Mouse (Mus musculus): Measurements from ENCODE around the gene Ddr1. TPM values are rescaled to one million over a fixed set of nuclear protein-coding genes. Genes with fewer than 3 reads are reported as not detected.

Ddr1 gene
- total RNA-seq, 1 experiment from 2014 or later, result 0.67 TPM

DNA sequence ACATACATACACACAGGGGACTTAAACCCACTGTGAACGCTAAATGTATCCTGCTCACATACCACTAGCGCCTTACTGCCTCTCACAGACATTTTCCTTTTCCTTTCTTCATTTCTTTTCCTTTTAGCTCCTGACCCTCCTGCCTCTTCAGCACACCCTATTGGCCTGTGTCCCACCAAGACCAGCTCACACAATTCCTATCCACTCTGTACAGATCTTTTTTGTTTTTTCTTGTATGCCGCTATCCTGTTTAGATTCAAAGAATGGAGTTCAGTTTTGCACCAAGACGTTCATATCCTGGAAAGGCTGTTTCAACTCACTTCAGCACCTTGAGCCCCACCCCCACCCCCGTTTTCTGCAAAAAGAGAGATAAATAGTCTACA, 5.9 kb downstream of the Ddr1 start:
- no peak for ATAC-seq (replicated peaks; ENCODE audit: insufficient number of reproducible peaks, low FRiP score, low TSS enrichment, poor library complexity, severe bottlenecking)

DNA sequence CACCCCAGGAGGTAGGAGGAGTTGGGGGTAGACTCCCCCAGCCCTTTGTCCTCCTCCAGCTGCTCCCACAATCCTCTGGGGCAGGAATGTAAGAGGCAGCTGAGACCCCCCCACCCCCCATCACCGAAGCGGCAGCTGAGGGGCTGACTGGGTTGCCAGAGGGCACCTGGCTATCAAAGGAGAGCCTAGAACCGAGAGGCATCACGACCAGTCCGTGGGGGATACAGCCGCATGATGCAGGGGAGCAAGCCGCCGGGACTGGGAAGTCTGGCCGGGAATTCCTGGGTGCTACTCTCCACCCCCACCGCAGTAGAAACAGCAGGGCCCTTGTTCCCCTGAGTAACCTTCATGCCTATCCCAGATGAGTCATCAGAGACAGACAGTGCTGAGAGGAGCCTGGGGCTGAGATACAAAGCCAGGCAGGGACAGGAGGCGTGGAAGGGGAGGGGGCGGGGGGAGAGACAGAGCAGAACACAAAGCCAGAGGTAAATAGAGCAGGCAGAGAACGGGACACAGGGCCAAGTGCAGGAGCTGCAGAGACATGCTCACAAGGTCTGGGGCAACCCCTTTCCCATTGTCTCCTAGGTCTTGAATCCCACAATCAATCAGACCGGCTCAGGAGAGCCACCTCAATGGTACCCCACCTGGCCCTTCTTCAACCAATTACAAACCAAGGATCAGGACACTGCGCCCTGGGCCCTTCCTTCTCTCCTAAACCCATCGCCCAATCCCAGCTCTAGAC, 6.5 kb downstream of the Ddr1 start:
- no peak for ATAC-seq (replicated peaks; ENCODE audit: insufficient number of reproducible peaks, low FRiP score, low TSS enrichment, poor library complexity, severe bottlenecking)

DNA sequence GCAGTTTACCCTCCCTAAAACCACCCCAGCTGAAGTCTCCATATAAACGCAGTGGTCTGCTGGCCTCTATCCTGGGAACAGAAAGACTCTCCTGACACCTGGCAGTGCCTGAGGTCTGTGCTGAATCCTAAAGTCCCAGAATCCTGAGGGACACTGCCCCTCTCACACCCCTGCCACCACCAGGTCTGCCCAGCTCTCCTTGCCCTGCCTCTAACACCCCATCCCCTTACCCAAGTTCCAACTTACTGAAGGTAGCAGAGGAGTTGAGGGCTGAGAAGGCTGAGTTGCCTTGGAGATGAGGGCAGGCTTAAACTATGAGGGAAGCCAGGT, 7.0 kb downstream of the Ddr1 start:
- ATAC-seq (replicated peaks; ENCODE audit: insufficient number of reproducible peaks, low FRiP score, low TSS enrichment, poor library complexity, severe bottlenecking), result no peak

DNA sequence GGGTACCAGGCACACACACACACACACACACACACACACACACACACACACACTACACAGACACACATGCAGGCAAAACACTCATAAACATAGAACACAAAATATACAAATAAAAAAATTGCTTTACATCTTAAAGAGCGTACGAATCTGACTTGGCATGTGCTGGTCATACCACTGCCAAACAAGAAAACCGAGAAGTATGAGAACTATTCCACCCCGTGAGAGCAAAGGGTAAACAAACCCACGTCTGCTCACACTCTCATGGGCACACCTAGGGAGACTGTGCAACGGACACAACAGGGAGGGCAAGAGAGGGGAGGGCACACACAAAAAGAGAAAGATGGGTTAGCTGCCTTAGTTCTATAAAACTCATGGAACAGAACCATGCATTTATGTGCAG, 7.7 kb downstream of the Ddr1 start:
- ATAC-seq (replicated peaks; ENCODE audit: insufficient number of reproducible peaks, low FRiP score, low TSS enrichment, poor library complexity, severe bottlenecking), result no peak

DNA sequence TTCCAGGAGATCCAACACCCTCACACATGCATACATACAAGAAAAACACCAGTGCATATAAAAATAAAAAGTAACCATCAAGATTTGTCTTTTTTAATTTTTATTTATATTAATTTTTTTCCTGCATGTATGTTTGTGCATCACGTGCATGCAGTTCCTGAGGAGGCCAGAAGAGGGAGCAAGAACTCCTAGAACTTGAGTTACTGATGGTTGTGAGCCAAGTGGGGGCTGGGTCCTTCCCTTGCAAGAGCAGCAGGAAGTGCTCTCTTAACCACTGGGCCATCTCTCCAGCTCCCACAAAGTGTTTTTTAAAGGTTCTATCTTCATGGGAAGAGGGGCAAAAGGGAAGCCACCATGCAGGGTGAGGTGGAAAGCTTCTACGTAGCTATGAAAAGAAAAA, 9.1 kb downstream of the Ddr1 start:
- no peak for ATAC-seq (replicated peaks; ENCODE audit: insufficient number of reproducible peaks, low FRiP score, low TSS enrichment, poor library complexity, severe bottlenecking)

DNA sequence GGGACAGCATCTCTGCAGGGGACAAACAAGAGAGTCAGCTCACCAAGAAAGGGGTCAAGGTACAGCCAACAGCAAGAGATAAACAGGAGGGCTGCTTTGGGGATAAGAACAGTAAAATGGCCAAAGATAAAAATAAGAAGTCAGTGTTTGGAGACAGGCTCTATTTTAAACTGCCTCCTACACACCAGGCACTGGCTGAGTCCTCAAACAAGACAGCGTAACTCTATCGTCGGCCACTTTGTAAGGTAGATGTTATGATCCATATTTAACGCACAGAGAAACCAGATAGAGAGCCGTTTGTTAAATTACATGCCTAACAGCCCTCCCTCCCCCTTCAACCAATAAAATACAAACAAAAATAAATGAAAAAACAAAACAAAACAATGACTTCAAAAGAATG, 10.5 kb downstream of the Ddr1 start:
- ATAC-seq (replicated peaks; ENCODE audit: insufficient number of reproducible peaks, low FRiP score, low TSS enrichment, poor library complexity, severe bottlenecking), result no peak

DNA sequence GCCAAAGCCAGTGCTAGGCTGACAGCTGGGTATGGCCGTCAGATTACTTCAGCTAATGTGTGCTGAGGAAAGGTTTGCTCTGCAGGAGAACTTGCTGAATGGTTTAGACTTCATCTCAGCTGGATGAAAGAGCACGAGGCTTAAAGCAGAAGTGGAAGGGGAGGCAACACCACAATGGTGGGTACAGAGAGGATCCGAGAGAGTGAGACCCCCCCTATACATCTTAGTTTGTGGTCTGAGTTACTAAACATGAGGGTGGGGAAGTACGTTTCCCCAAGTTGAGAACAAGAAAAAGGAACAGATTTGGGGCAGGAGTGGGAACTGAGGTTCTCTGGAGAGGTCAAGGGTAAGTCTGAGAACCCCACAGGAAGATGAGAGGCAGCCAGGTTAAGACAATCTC, 12.1 kb downstream of the Ddr1 start:
- ATAC-seq (replicated peaks; ENCODE audit: insufficient number of reproducible peaks, low FRiP score, low TSS enrichment, poor library complexity, severe bottlenecking), result peak; percentile 49; the same call in 1 of the 2 replicates

DNA sequence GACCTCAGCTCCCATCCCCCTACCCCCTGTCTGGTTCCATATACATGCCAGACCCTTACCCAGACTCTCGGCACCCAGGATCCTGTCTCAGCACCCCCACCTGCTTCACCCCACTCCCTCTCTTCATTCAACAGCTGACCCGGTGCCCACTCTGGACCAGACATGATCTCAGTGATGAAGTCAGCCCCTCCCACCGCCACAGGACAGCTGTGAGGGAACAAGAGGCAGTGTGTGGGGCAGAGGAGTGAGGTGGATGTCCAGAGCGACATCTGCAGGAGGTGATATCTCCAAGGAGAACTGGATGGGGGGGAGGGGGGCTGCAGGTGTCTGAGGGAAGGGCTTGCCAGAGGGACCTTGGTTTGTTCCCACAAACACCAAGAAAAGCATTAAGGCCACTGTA, 12.6 kb downstream of the Ddr1 start:
- ATAC-seq (replicated peaks; ENCODE audit: insufficient number of reproducible peaks, low FRiP score, low TSS enrichment, poor library complexity, severe bottlenecking), result no peak

DNA sequence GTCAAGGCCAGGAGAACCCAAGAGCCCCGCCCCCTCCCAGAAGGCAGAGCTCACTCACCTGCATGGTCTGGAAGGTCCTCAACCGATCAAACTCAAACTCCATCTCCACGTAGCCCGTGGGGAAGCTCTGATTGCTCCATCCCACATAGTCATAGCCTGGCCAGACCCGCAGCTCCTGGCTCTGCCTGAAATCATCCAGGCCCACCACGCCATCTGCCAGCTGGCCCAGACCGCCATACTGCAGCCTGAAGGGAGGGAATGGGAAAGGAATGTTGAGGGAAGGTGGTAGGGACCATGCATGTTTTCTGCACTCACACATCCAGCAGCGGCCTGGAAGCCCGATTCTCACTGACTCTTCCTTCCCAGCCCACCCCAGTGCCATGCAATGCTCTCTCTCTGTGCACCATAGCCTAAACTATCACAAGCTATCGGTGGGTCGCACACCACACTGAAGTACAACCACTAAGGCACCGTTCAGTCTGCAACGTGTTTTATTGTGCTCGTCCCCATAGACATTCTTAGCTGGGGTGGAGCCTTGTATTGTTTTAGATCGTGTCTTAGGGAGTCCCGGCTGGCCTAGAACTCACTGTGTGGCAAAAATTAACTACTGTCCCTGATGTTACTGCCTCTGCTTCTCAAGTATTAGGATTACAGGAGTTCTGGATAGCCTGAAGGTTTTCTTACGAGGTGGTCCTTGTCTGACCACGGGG, 14.3 kb downstream of the Ddr1 start:
- no peak for ATAC-seq (replicated peaks; ENCODE audit: insufficient number of reproducible peaks, low FRiP score, low TSS enrichment, poor library complexity, severe bottlenecking)

DNA sequence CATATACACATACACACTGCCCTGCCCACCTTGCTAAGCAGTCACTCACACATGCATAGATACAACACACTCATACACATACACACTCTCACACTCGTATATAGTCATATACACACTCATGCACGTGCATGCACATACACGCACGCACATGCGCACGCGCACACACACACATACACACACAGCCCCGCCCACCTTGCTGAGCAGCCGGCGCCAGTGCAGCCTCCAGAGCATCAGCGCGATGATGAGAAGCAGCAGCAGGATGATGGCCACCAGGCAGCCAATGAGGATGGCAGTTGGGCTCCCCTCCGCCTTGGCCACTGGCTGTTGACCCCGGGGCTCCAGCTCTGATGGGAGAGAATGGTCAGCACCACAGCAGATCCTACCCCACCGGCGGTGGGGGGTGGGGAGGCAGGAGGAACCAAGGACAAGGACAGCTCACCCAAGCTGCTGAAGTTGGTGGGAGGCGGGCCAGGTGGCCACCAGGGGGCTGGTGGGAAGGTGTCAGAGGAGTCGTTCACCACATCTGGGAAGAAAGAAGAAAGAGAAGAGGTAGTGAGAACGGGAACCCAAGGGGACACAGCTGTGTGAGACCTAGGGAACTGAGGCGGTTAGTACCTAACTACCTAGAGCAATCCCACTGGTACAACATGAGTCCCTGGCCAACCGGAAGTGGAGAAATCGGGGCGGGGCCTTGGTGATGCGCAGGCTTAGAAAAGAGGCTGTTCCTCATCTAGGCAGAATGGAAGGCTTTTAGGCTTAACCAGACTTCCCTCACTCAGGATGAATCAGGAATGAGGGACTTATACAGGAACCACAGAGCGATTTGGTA, 15.9 kb downstream of the Ddr1 start:
- no peak for ATAC-seq (replicated peaks; ENCODE audit: insufficient number of reproducible peaks, low FRiP score, low TSS enrichment, poor library complexity, severe bottlenecking)

DNA sequence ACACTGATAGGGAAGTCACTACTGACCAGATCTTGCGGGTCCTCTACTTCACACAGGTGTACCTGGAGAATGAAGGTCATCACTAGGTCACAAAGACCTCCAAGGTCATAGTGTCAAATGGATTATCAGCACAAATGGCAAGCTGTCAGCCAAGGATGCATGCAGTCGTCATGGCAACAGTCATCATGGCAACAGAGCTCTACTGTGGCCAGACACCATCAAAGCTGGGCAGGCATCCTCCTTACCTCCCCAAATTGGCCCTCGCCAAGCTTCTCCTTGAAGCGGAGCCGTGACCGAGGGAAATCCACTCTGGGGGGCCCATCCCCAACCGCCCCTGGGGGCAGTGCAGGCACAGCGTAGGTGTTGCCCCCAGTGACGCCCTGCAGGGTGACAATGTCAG, 19.4 kb downstream of the Ddr1 start:
- no peak for ATAC-seq (replicated peaks; ENCODE audit: insufficient number of reproducible peaks, low FRiP score, low TSS enrichment, poor library complexity, severe bottlenecking)

DNA sequence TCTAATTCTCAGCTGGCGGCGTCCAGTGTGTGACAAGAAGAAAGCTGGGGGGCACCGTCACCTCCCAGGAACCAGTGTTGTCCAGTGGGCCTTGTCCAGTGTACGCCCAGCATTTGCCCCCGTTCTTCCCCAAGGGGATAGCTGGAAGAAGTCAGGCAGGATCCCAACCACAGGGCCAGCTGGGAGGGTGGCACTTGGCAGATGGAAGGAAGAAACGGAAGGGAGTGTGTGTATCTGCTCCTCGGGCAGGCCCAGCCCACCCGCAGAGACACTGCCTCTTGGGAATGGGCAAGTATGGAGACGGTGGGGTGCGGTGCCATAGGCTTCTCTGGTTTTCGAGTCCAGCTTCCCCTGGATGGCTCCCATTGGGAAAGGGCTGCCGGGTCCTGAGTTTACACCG, 22.4 kb downstream of the Ddr1 start:
- ATAC-seq (replicated peaks; ENCODE audit: insufficient number of reproducible peaks, low FRiP score, low TSS enrichment, poor library complexity, severe bottlenecking), result no peak

DNA sequence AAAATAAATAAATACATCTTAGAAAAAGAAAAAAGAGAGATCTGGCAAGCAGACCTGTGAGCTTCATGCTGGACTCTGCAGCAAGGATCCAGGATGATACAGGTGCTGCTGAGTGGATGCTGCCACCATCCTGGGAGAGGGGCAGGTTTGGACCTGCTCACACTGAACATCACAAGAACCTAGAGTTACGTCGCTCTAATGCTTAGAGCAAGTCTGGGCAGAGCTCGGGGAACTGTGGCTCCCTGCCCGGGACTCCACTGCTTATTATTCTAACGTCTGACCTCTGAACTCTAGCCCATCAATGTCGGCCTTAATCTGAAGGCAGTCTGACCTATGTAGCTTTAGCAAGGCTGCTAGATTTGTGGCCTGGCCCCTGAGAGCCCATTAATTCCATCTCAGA, 23.8 kb downstream of the Ddr1 start:
- ATAC-seq (replicated peaks; ENCODE audit: insufficient number of reproducible peaks, low FRiP score, low TSS enrichment, poor library complexity, severe bottlenecking), result no peak

DNA sequence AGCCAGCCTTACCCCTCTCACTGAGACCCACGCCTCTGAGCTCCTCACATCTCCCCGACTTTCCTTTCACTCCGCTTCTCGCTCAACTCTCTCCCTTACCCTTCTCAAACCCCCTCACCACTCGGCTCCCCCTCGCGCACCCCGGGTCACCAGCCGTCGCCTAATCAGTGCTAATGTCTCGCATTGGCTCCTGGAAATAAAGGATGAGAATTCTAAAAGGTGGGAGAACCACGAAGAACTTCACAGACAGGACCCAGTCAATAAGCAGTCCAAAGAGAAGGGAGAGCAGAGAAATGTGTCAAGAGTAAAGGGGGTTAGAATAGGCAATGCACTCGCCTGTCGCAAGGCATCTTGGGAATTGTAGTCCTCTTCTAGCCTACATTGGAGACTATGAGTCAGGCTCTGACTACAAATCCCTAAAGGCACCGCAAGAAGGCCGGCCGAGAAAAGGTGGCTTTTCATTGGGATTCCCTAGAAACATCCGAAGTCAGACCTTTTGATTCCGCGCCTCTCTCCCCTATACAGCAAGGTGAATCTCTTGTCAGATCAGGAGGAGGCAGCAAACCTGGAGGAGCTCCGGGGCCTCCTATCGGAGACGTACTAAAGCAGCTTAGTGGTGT, 30.9 kb downstream of the Ddr1 start, which contains the start of gene Gtf2h4:
Gene Gtf2h4 (minus strand): TSS at position 324 of the 620 bp plus-strand sequence.
- ATAC-seq (replicated peaks; ENCODE audit: insufficient number of reproducible peaks, low FRiP score, low TSS enrichment, poor library complexity, severe bottlenecking), result peak; percentile 98

DNA sequence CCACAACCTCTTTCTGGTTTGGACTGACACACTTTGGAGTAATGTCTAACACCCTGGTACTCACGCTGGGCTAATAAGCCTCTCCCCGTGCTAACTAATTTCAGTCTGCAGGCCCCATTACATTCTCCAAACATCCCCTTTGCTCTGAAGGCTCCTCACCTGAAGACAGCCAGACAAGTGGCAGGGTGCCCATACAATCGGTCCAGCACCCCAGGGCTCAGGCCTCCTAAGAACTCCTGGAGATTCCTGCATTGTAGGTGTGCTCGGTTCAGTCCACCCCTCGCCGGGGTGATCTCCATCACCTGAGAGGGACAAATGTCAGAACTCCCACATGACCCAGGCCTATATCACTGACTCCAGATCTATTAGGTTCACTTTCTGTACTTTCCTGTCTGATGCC, 31.9 kb downstream of the Ddr1 start:
- no peak for ATAC-seq (replicated peaks; ENCODE audit: insufficient number of reproducible peaks, low FRiP score, low TSS enrichment, poor library complexity, severe bottlenecking)

DNA sequence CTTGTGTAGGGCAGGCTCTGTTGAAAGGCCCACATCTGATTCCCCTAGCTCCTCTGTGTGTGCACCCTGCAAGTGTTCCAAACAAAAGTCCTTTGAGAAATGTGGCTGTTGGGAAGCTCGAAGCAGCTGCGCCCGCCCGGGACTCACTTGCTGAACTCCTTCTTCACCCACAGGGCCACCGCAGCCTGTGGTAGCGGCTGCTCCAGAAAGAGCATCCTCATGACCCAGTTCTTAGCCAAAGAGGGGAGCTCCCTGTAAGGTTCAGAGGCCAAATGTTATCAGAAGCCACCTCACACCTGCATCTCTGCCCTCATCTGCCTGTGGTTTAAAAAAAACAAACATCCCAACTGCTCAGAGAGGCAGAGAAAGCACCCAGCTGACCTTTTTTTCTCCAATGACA, 32.6 kb downstream of the Ddr1 start:
- ATAC-seq (replicated peaks; ENCODE audit: insufficient number of reproducible peaks, low FRiP score, low TSS enrichment, poor library complexity, severe bottlenecking), result no peak

DNA sequence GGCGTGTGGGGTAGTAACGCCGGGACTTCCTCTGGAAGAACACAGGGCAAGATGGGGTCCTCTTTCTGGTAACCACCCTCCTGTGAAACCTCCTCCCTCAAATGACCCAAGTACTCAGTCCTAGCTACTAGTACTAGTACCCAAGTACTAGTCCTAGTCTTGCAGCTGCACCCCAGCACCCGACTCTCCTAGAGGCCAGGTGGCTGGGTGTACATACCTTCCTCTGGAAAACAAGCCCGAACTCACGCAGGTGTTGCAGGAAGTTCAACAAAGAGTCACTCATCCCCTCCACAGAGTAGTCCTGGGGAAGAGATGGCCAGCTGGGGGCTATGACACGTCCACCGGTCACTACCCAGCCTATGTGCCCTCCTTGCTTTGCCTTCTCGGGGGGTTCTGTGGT, 34.7 kb downstream of the Ddr1 start:
- ATAC-seq (replicated peaks; ENCODE audit: insufficient number of reproducible peaks, low FRiP score, low TSS enrichment, poor library complexity, severe bottlenecking), result no peak

DNA sequence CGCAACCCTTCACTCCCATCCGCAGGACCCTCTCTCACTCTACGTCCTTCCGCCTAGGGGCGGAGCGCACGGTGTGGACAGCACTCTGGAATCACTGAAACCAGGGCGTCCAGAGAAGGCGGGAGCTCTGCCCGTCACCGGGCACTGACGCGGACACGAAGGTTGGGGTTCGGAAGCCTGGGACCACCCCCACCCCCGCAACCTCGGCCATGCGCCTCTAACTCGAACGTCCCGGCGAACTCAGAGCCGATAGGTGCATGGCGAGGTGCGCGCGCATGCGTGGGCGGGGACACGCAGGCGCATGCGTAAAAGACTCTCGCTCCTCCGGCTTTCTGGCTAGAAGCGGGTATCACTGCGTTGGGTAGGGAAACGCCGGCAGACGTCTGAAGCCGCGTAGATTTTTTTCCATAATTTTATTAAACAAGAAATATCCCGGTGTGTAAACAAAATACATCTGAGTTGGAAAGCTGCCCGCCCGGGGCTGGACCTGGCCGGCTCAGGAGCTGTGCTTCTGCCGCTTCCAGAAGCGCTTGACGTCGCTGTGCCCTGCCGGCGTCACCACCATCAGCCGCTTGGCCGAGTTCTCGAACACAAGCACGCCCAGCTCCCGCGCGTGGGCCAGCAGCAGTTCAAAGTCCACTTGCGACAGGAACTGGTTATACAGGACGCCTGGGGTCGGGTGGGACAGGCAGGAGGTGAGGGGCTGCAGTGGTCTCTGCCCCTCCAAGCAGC, 36.9 kb downstream of the Ddr1 start, which contains the start of gene Vars2:
Gene Vars2 (minus strand): TSS at position 259 of the 732 bp plus-strand sequence.
- peak; percentile 74 for ATAC-seq (replicated peaks; ENCODE audit: insufficient number of reproducible peaks, low FRiP score, low TSS enrichment, poor library complexity, severe bottlenecking)

DNA sequence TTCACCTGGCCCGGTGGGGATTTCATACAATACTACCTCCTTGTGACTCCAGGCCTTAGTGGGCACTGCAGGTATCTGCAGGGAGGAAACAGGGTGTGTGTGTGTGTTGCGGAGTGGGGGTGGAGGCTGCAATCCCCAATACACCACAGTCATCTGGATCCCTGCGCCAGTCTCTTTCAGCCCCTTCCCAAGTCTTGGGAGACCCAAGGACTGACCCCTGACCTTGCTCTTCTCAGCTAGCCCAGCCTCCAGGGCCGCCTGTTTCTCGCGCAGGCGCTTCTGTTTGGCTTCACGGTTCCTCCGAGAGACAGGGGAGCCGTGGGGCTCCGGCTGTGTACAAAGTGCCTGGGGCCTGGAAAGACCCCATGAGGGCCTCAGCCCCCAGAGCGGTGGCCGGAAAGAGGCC, 37.6 kb downstream of the Ddr1 start:
- no peak for ATAC-seq (replicated peaks; ENCODE audit: insufficient number of reproducible peaks, low FRiP score, low TSS enrichment, poor library complexity, severe bottlenecking)

Data from monocyte, adult 5-6 weeks (primary cell).